Mouse (Mus musculus) heart, adult 9 months (tissue): ENCODE results near the gene Nsg1.

Experiments used
- DNase-seq, 2 experiments: peaks; one replicate each; pipeline ENCODE4 v3.0.0; 2022; ENCODE audit warnings: low spot score in 2 of 2

Nsg1 gene

GRCm38 (mm10) chr5:38159634-38160413 is at the start of gene Nsg1:
TSS of gene Nsg1 (minus strand) at chr5:38159907.
- DNase-seq, result no peak

- no peak for DNase-seq
These were observed 49.3 kb upstream of the Nsg1 start for GRCm38 (mm10) chr5:38208985-38209384.

DNA sequence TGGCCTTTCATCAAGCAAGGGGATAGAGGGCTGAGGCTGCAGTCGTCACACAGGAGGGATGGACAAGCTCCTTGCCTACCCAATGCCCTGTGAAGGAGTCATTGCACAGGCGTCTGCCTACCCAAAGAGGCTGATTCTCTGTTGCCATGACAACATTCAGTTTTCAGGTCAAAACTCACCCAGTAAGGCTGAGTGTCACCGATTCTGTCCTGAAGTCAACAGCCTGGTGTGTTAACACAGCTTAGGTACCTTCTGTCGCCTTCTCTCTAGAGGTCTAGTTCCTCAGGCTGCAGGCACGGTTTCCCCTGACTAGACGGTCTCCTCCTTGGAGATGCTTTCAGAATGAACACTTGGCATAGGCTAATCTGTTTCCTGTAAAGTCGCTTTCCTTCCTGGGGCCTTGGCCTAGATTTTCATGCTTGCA is 45.6 kb upstream of the Nsg1 start:
- DNase-seq, result no peak

GRCm38 (mm10) chr5:38199686-38200085 is 40.0 kb upstream of the Nsg1 start:
- DNase-seq, result no peak

- DNase-seq, result peak; percentile 47 to 69
These were observed 37.7 kb upstream of the Nsg1 start for GRCm38 (mm10) chr5:38197482-38197823.

DNA sequence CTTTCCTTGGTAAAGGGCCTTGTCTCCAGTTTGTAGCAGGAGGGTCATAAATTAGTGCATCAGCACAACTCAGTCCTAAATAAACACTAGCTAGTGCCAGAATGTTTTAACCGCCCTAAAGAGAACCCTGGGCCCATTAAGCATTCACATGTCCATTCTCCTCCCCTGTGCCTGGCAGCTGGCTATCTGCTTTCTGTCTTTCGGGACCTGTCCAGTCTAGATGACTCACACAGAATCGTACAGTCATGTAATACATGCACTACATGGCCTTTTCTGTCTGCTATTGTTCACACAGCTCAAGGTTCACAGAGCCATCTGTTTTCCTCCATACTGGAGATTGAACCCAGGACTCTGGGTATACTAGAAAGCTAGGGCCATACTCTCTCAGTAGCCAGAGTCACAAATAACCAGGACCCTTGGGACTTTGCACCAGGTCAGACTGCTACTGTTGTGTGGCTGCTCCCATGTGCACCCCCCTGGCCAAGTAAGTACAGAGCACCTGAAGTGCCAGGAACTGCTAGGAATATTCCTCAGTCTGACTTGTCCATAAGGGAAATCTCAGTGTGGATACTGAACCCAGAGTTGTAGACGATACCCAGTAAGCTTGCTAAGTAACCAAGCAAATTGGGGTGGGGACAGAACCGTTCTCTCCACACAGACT is 37.2 kb upstream of the Nsg1 start:
- no peak for DNase-seq

GRCm38 (mm10) chr5:38195941-38196340 is 36.2 kb upstream of the Nsg1 start:
- no peak for DNase-seq

- no peak for DNase-seq
These were observed 35.2 kb upstream of the Nsg1 start for GRCm38 (mm10) chr5:38194946-38195345.

DNA sequence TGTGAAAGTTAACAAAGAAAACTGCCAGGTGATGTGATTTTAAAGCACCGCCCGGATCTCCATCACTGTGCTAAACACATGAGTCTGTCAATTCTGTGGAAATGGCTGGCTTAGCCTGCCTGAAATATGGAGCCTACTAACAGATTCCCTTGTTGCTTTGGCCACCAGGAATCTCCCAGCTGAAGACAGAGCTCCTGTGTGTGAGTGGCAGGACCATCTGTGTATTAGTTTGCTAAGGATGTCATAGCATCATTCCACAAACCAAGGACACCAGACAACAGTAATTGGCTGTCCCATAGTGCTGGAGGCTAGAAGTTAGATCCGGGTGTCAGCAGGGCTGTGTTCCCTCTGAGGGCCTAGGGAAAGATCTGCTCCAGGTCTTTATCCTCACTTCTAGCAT is 31.2 kb upstream of the Nsg1 start:
- DNase-seq, result no peak

DNA sequence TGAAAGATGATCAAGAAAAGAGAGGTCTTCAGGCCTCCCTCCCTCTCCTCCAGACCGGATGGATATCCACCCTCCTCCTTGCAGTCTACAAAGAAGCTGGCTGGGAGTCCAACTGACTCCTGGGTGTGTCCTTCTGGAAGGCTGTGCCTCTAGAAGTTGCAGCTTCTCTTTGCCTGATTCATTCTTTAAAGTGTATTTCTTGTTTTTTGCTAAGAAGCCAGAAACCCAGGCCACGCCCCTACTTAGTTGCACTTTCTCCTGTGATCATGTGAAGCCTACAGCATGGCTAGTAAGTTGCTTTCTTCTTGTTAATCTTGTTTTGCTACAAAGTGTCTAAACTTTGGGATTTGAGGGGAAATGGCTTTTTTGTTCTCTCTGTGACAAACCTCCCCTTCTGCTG is 27.3 kb upstream of the Nsg1 start:
- no peak for DNase-seq

DNA sequence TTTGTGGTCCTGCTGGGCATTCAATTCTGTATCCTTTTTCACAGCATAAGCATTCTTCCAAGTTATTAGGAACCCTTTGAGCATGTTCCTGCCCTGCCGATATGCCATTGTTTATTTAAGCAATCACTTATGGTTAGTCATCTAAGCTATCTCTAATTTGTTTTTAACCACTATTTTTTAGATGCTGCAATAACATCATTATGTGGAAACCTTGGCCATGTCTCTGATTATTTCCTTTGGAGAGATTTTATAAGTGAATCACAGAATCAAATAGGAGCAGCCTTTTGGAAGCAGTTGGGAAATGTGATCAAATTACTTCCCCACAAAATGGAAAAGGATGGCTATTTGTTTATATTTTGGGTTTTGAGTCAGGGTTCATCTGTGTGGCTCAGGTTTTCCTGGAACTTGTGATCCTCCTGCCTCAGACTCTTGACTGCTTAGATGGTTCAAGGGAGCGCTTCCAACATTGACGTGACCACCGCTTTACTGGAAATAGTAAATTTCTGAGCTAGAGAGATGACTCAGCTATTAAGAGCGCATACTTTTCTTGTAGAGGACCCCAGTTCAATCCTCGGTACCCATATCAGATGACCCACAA is 25.1 kb upstream of the Nsg1 start:
- no peak for DNase-seq

- no peak for DNase-seq
These were observed 14.7 kb upstream of the Nsg1 start for GRCm38 (mm10) chr5:38174256-38174912.

DNA sequence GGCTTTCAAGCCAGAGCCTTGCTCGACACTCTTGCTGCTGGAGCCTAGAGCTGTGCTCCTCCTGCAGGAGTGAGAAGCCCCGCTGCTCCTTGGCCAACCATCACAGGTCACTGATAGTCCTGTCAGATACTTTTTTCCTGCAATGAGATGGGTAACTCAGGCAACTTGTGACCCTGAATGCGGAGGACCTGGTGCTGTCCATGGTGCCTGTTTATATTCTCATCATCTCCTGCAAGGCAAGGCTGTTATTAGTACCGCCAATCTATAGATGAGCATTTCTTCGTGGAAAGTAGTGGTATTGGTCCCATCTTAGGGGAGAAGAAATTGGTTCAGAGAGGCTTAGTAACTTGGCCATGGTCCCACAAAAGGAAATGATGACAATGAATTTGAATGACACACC is 14.1 kb upstream of the Nsg1 start:
- no peak for DNase-seq

- no peak for DNase-seq
These were observed 8.8 kb upstream of the Nsg1 start for GRCm38 (mm10) chr5:38168497-38168896.

DNA sequence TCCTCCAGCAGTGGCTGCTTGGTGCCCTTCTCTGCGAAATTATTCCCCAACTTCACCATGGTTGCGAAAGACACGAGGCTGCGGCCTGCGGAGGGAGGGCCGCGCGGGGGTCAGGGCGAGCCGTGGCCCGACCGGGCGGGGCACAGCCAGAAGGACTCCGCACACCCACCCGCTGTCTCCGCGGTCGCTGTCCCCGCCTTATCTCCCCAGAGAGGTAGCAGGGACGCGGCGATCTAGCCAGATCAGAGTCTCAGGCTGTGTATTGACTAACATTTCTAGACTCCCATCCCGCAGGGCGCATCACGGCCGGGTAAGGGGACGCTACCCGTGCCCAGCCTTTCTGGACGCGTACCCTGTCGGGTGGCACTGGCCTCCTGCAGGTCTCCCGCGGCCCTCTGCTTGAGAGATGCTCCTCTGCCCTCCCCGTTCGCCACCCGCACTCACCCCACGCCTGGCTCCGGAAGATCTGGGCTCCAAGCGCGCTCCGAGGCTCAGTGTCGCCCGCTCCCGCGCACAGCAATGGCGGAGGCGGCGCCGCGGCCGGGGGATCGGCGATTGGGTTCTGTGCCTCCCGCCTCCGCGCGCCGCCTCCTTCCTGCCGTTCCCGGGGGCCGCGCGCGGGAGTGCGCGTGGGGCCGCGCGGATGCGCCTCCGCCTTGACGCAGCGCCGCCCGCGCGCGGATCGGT is 617 bp downstream of the Nsg1 start:
- peak; percentile 53 to 65 for DNase-seq

DNA sequence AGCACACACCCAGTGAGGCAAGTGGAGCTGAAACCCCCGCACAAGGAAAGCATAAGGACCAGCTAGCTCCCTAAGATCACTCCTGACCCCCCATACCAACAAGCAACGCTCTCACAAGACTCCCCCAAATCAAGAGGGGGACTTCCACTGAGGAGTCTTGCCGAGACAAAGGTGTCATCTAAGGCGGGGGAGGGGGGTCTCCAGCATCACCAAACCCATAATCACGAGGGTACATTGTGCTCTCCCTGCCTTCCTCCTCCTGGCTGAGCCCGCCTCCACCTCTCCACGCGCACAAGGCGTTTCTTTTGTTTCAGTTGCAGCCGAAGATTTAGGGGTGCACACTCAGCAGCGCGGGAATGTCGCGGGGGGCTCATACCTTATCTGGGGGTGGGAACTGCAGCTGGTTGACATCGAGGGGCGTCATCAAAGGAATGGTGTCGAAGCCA is 1.2 kb downstream of the Nsg1 start:
- no peak for DNase-seq

DNA sequence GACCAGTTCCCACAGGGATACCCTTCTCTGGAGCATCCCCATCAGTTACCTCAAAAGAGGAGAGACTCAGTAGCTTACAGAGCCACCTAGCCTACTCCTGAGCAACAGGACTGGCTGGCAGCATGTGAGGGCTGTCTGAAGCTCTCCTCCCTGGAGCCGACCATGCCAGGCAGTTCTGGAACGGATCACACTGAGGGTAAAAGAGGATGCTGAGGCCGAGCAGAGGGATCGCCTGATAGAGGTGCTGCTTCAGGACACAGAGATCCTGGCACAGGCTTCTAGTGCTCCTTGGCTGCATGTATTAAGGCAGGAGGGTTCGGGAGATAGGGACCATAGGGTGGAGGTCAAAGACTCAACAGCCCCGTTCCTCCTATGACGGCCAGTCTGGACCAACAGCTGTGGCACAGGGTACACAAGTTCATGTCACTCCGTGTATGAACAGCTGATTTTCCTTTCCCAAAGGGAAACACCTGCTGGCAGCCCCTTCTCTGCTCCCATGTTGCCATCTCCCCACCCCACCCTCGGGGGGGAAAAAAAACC is 2.2 kb downstream of the Nsg1 start:
- no peak for DNase-seq

- DNase-seq, result no peak
These were observed 6.1 kb downstream of the Nsg1 start for GRCm38 (mm10) chr5:38153636-38154035.

DNA sequence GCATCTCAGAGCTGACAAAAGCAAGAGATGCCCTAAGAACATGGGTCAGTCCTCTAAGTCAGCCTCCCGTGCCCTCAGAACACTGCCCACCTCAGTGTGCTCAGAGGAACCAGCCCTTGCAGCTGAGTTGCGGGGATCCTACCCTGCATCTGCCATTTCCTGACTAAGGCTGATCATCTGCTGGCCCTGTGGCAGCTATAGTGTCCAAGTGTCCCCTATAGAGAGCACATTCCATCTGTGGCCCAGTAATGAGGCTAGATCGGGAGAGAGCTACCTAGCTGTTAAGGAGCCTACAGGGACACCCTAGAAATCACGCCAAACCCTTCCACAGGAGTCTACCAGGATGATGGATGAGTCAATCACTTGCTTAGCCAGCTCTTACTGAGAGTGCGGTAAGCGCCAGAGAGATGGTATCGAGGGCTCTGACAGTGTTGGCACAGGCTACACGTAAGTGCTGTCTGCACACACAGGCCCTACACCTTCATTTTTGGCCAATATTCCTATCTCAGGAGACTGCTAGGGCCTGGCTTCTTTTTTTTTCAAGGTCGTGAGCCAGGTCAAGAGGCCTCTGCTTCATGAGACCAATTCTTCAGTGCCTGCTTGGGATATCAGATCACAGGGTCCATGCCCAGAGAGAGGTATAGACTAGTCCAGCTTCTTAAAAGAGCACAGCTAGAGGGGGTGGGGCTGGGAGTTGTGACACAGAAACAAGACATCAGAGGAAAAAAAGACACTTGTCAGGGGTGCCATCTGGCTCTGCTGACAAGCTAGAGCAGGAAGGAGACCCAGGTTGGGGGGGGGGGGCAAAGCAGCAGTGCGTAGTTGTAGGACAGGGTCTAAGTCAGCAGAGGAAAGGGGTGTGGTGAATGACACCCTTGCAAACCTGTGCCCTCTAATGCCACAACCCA is 7.3 kb downstream of the Nsg1 start:
- DNase-seq, result no peak

- DNase-seq, result no peak
These were observed 8.4 kb downstream of the Nsg1 start for GRCm38 (mm10) chr5:38151264-38151663.

DNA sequence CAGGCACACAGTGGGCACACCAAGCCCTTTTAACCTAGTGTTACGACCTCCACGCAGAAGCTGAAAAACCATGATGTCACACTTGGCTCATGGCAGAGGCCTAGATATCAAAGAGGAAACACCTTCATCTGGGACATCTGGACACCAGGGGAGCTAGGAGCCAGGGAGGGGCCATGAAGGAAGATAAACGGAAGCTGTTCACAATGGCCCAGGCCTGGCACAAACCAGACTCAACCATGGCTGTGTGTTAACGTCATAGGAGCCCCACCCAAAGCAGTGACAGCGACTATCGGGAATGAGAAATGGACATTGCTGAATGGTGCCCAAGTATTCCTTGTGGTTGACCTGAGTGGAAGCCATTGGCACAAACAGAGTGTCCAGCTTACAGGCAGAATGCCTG is 13.2 kb downstream of the Nsg1 start:
- DNase-seq, result peak; percentile 34 to 63
